Mouse (Mus musculus): ENCODE data around the gene Aox2. TPM values are rescaled to one million over a fixed set of nuclear protein-coding genes. Genes with fewer than 3 reads are reported as not detected.
"Not testable (repeated sequence)": the region's sequence is repeated elsewhere in the genome, so short reads cannot be mapped to it uniquely, and the experiment has no call there.

The Aox2 gene
- polyA plus RNA-seq, 1 experiment from 2014 or later, result 0.05 TPM

DNA sequence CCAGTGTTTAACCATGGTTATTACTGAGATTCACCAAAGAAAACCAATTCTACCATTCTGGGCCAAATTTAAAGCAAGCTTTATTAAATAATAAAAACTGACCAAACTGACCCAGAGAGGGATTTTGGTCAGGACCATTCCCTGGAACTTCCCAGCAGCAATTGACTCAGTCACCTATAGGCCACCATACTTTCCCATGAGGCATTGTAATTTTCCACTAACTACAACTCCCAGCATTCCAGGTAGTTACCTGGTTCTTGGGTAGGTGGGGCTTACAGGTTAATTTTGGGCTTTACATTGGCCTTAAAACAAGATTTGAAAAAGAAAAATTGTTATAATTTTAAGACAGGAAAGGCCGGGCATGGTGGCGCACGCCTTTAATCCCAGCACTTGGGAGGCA is 87.7 kb downstream of the Aox2 start:
- no peak overlapping the region for H3K27ac ChIP-seq
- no peaks in the 10 kb centered on the region for H3K27me3 ChIP-seq (ENCODE audit: insufficient read depth, poor library complexity, severe bottlenecking)
- no peak overlapping the region for H3K4me3 ChIP-seq
- DNase-seq (ENCODE audit: low spot score), result no peak
- H3K4me1 ChIP-seq, result no peaks in the 10 kb centered on the region
- no peaks in the 10 kb centered on the region for H3K9me3 ChIP-seq
- 98% methylated on average over 3 of the region's 3 CpGs for WGBS
- no peaks in the 10 kb centered on the region for H3K36me3 ChIP-seq

- no peak for DNase-seq (ENCODE audit: low spot score)
- no peaks in the 10 kb centered on the region for H3K9me3 ChIP-seq
- no peak overlapping the region for H3K4me3 ChIP-seq
- no peak overlapping the region for H3K27ac ChIP-seq
- no peaks in the 10 kb centered on the region for H3K27me3 ChIP-seq (ENCODE audit: insufficient read depth, poor library complexity, severe bottlenecking)
- no peaks in the 10 kb centered on the region for H3K4me1 ChIP-seq
- H3K36me3 ChIP-seq, result no peaks in the 10 kb centered on the region
- 75% methylated on average over 12 of the region's 12 CpGs for WGBS
Measured at GRCm38 (mm10) chr1:58366737-58367471, 88.8 kb downstream of the Aox2 start.

DNA sequence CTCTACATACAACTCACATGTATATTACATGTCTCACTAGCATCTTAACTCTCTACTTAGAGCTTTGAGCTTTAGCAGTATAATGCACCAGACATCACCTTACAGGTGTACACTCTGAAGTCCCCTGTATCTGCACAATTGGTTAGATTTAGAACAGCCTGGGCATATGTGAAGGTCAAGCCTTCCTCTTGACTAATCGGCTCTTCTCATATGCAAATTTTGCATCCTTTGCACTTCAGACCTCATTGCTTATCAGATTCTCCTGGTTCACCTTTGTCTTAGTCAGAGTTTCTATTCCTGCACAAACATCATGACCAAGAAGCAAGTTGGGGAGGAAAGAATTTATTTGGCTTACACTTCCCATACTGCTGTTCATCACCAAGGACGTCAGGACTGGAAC is 91.6 kb downstream of the Aox2 start:
- Histone ChIP-seq H3K9me3 (no peaks in the 10 kb centered on the region), H3K4me1 (no peaks in the 10 kb centered on the region), H3K4me3 (no peak overlapping the region), H3K36me3 (no peaks in the 10 kb centered on the region), H3K27me3 (ENCODE audit: insufficient read depth, poor library complexity, severe bottlenecking) (no peaks in the 10 kb centered on the region), H3K27ac (no peak overlapping the region)
- DNase-seq (ENCODE audit: low spot score), result no peak
- WGBS, result 74% methylated on average over 2 of the region's 2 CpGs

DNA sequence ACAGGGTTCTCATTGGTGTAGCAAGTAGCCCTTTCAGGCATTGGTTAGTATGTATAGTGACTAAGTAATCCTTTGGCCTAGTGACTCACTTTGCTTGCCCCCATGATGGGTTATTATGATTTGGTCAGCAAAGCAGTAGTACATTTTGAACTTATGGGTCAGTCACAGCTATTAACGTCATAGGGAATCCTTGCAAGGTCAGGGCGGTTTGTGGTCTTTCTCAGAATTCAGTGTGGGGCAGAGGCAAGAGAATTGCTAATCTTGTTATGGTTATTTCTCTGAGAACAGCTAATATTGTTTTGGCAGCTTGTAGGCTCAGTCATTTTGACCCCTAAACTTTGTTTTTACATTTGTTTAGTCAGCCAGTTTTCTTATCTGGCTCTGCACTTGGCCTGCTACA is 96.1 kb downstream of the Aox2 start:
- not testable (repeated sequence) for H3K4me3 ChIP-seq; DNase-seq (ENCODE audit: low spot score); H3K9me3 ChIP-seq; H3K27ac ChIP-seq; H3K27me3 ChIP-seq (ENCODE audit: insufficient read depth, poor library complexity, severe bottlenecking); H3K36me3 ChIP-seq; H3K4me1 ChIP-seq
- WGBS, result 72% methylated on average over 2 of the region's 2 CpGs

DNA sequence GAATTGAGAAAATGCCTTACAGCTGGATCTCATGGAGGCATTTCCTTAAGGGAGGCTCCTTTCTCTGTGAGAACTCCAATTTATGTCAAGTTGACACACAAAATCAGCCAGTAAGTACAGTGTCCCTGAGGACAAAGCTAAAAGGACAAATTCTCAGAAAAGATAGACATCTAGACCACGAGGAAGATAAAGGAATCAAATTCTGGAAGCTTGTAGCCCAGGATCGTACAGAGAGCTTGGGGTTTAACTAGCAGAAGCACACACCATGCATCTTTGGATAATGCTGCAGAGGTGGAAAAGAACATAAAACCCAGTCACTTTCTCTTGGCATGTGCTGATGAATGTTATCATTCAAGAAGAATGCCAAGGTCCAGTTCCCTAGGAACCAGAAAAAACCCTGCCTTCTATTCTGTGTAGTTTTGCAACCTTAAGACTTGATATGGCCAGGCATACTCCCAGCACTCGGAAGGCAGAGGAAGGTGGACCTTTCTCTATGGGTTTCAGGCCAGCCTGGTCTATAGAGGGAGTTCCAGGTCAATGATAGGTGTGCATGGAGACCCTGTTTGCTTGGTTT is 97.5 kb downstream of the Aox2 start:
- WGBS, result 70% methylated on average over 3 of the region's 3 CpGs
- Histone ChIP-seq H3K36me3 (no peaks in the 10 kb centered on the region), H3K9me3 (no peaks in the 10 kb centered on the region), H3K27ac (no peak overlapping the region), H3K4me1 (no peaks in the 10 kb centered on the region), H3K4me3 (no peak overlapping the region), H3K27me3 (ENCODE audit: insufficient read depth, poor library complexity, severe bottlenecking) (no peaks in the 10 kb centered on the region)
- DNase-seq (ENCODE audit: low spot score), result no peak

DNA sequence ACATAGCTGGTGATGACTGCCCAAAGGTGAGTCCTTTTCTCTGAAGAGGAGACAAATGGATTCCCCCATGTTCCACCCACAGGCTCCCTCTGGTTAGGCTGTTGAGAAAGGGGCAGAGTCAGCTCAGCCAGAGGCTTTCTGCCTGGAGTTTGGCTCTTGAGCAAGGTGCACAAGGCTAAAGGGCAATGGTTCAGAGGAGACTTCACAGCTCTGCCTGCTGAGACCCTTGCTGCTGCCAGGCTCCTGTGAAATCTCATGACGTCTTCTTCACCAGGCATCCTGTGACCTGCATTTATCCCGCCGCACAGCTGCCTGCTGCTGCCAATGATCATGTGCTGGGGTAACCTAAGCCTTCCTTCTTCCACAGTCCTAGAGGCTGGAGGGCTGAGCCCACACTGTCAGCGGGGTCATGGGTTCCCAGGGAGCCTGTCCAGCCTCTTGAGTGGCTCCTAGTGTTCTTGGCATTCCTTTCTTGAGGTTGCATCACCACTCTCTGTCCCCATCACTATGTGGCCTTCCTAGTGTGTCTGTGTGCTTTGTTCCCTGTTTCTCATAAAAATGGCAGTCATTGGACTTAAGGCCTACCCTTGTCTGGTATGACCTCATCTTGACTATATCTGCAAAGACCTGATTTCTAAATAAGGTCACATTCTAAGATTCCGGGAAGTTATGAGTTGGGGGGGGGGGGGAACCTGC is 104.6 kb downstream of the Aox2 start:
- Histone ChIP-seq H3K36me3 (no peaks in the 10 kb centered on the region), H3K4me3 (no peak overlapping the region), H3K27ac (no peak overlapping the region), H3K27me3 (ENCODE audit: insufficient read depth, poor library complexity, severe bottlenecking) (no peaks in the 10 kb centered on the region), H3K4me1 (no peaks in the 10 kb centered on the region), H3K9me3 (no peaks in the 10 kb centered on the region)
- WGBS, result 64% methylated on average over 5 of the region's 5 CpGs
- peak; percentile 71 for DNase-seq (ENCODE audit: low spot score)

DNA sequence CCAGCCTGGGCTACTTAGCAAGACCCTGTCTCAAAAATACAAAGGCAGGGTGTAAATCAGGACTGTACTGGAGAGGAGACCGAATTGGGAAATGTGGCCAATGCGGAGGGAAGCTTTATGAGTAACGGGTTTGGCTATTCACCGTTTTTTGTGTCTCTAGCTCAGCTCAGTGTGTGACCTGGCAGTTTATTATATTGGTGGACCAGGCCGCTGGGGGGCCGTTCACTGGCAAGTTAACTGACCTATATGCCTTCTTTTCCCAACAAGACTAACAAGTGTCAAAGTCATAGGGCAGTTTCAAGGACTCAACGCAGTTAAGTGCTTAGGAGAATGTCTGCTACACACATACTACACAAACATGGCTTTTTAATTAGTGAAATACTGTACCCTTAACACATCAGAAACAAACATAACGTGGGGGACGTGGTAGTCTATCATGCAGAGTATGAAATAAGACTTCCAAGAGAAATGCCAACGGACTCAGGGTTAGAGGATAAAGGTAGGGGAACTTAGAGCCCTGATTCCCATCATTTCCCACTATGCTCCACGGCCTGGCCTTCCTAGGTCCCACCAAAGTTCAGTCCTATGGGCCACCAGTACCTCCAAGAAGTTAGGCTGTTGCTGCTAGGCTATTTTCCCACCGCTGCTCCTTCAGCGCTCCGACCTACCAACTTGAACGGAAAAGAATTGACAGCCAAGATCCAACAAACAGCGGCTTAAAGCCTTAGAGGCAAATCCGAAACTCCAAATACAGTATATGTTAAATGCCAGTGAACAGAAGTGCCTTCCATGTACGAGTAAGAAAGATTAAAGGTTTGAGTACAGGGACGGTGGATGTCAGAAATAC is 113.5 kb downstream of the Aox2 start:
- Histone ChIP-seq H3K36me3 (peaks cover 22% of the 10 kb centered on the region), H3K4me3 (peak overlapping the region; percentile 91), H3K9me3 (no peaks in the 10 kb centered on the region), H3K27ac (peak overlapping the region; percentile 100), H3K27me3 (ENCODE audit: insufficient read depth, poor library complexity, severe bottlenecking) (no peaks in the 10 kb centered on the region), H3K4me1 (peaks cover 14% of the 10 kb centered on the region)
- no peak for DNase-seq (ENCODE audit: low spot score)
- 42% methylated on average over 19 of the region's 19 CpGs for WGBS

- Histone ChIP-seq H3K27me3 (ENCODE audit: insufficient read depth, poor library complexity, severe bottlenecking) (no peaks in the 10 kb centered on the region), H3K9me3 (no peaks in the 10 kb centered on the region), H3K27ac (peak overlapping the region; percentile 100), H3K4me1 (peaks cover 14% of the 10 kb centered on the region), H3K4me3 (peak overlapping the region; percentile 91), H3K36me3 (peaks cover 28% of the 10 kb centered on the region)
- WGBS, result under 1% methylated on average over 16 of the region's 16 CpGs
- peak; percentile 79 for DNase-seq (ENCODE audit: low spot score)
Measured at GRCm38 (mm10) chr1:58392268-58392651, 114.1 kb downstream of the Aox2 start.

DNA sequence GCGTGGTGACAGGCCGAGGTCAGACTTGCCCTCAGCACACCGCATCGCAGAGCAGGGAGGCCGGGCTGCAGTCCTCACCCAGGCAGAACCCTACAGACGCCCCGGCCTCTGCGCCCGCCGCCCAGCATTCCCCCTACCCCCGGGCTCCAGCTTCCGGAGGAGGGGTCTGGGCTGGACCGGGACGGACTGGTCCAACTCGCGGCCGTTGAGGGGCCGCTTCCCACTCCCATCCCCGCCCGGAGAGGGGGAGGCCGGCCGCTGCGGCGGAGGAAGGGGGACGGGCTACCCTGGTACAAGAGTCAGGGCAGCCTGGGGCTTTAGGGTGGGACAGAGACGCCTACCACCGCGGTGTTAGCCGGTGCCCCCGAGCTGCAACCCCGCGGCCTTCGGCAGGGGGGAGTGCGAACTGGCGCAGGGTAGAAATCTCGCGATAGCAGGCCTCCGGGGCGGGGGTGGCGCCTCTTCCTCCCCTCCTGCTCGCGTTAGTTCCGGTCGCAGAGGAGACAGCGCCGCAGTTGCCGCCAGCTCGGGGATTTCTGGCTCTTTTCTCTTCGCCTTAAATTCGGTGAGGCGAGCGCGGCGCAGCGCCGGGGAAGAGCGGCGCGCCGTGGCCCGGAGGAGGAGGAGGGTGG is 114.6 kb downstream of the Aox2 start, which contains the start of gene Bzw1:
Gene Bzw1, plus strand, starts transcription at position 247 of the 632 bp plus-strand sequence.
- H3K27me3 ChIP-seq (ENCODE audit: insufficient read depth, poor library complexity, severe bottlenecking), result no peaks in the 10 kb centered on the region
- no peaks in the 10 kb centered on the region for H3K9me3 ChIP-seq
- DNase-seq (ENCODE audit: low spot score), result peak; percentile 95
- H3K4me1 ChIP-seq, result peaks cover 14% of the 10 kb centered on the region
- H3K27ac ChIP-seq, result peak within 1 kb of the TSS; percentile 100
- peak within 1 kb of the TSS; percentile 91 for H3K4me3 ChIP-seq
- H3K36me3 ChIP-seq, result peaks cover 33% of the 10 kb centered on the region
- under 1% methylated on average over 56 of the region's 61 CpGs for WGBS

- H3K27ac ChIP-seq, result peak overlapping the region; percentile 100
- under 1% methylated on average over 86 of the region's 90 CpGs for WGBS
Measured at GRCm38 (mm10) chr1:58393284-58394195, 115.4 kb downstream of the Aox2 start.

DNA sequence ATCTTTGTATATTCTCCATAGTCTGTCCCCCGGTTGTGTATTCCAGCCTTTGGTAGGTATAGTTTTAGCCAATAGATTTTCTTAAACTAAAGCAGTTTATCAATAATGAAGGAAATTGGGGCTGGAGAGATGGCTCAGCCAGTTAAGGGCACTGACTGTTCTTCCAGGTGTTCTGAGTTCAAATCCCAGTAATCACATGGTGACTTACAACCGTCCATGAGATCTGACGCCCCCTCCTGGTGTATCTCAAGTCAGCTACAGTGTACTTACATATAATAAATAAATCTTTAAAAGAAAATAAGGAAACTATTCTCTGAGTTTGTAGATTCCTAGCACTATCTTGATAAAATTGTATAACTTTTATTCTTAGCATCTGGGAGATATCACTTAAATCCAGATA is 117.2 kb downstream of the Aox2 start:
- no peak overlapping the region for H3K27ac ChIP-seq
- peaks cover 59% of the 10 kb centered on the region for H3K36me3 ChIP-seq
- no peaks in the 10 kb centered on the region for H3K27me3 ChIP-seq (ENCODE audit: insufficient read depth, poor library complexity, severe bottlenecking)
- WGBS, result 85% methylated on average over 3 of the region's 3 CpGs
- no peak for DNase-seq (ENCODE audit: low spot score)
- no peak overlapping the region for H3K4me3 ChIP-seq
- H3K4me1 ChIP-seq, result peaks cover 14% of the 10 kb centered on the region
- H3K9me3 ChIP-seq, result no peaks in the 10 kb centered on the region

More at GRCm38 (mm10) chr1:58393284-58394195, 115.4 kb downstream of the Aox2 start:
- H3K4me1 ChIP-seq, result peaks cover 14% of the 10 kb centered on the region
- peak overlapping the region; percentile 91 for H3K4me3 ChIP-seq
- no peaks in the 10 kb centered on the region for H3K27me3 ChIP-seq (ENCODE audit: insufficient read depth, poor library complexity, severe bottlenecking)
- DNase-seq (ENCODE audit: low spot score), result peak; percentile 81
- no peaks in the 10 kb centered on the region for H3K9me3 ChIP-seq
- peaks cover 41% of the 10 kb centered on the region for H3K36me3 ChIP-seq

Data from heart, embryonic 10.5 days (tissue).